Mouse (Mus musculus): ENCODE measurements around the gene Rasgrp1. TPM values are rescaled to one million over a fixed set of nuclear protein-coding genes. Genes with fewer than 3 reads are reported as not detected.

Rasgrp1 gene
- polyA plus RNA-seq (2012; ENCODE audit: insufficient read depth, insufficient read length, low replicate concordance, missing spikeins): 241 and 242 TPM in 2 replicates

DNA sequence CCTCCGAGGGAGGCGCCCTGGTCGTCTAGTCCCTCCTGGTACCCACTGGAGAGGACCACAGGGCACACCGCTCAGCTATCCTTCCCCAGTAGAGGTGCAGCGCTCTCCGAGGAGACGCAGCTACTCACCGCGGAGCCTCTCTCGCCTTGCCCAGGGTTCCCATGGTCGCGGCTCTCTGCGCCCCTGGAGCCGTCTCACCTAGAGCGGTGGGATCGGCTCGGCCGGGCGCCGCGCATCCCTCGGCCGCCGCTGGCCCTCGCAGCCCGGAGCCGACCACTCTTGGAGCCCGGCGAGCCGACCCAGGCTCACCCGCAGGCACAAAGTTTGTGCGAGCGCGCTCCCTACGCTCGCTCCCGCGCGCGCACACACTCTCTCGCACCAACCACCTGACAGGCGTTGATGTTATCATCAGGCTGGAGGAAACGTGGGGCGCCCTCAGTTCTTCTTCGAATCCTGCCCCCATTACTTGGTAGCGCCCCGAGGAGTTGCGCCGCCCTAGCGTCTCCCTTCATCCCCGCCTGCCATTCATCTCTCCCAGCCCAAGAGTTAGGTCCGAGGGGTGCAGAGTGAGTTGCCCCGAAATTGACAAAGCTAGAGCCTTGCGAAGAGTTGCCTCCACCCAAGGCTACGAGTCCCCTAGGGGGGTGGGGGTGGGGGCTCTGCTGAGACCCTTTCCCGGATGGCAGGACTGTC is at the start of gene Rasgrp1:
TSS of gene Rasgrp1 (minus strand) at position 455 of the 693 bp plus-strand sequence.
- peak; percentile 28; the same call in 1 of the 2 replicates for TF ChIP-seq POLR2A (IDR thresholded peaks at IDR 0.05; ENCODE audit: insufficient read depth, low read depth, low read length)
- no peak for TF ChIP-seq CTCF (IDR thresholded peaks at IDR 0.05; ENCODE audit: insufficient read depth, low read depth, low read length)
- Histone ChIP-seq H3K27ac (ENCODE audit: insufficient read depth, low read depth, low read length) (peak within 1 kb of the TSS; percentile 87), H3K4me1 (ENCODE audit: control insufficient read depth, insufficient read depth, low read length) (peaks cover 19% of the 10 kb centered on the region), H3K4me3 (ENCODE audit: insufficient read depth, low read depth, low read length) (peak within 1 kb of the TSS; percentile 85)
- WGBS: 1% methylated on average over 56 of the region's 56 CpGs

GRCm38 (mm10) chr2:117389925-117390892 is 47.4 kb upstream of the Rasgrp1 start:
- no peak overlapping the region for H3K4me3 ChIP-seq (ENCODE audit: insufficient read depth, low read depth, low read length)
- 33% methylated on average over 17 of the region's 17 CpGs for WGBS
- H3K4me1 ChIP-seq (ENCODE audit: control insufficient read depth, insufficient read depth, low read length): peaks cover 15% of the 10 kb centered on the region
- TF ChIP-seq POLR2A (IDR thresholded peaks at IDR 0.05; ENCODE audit: insufficient read depth, low read depth, low read length) (no peak), CTCF (IDR thresholded peaks at IDR 0.05; ENCODE audit: insufficient read depth, low read depth, low read length) (no peak)
- H3K27ac ChIP-seq (ENCODE audit: insufficient read depth, low read depth, low read length): peak overlapping the region; percentile 16; the same call in 1 of the 2 replicates

- peak overlapping the region; percentile 16; the same call in 1 of the 2 replicates for H3K27ac ChIP-seq (ENCODE audit: insufficient read depth, low read depth, low read length)
- WGBS: 68% methylated on average over 3 of the region's 3 CpGs
Observed at GRCm38 (mm10) chr2:117389460-117389859, 46.7 kb upstream of the Rasgrp1 start.

DNA sequence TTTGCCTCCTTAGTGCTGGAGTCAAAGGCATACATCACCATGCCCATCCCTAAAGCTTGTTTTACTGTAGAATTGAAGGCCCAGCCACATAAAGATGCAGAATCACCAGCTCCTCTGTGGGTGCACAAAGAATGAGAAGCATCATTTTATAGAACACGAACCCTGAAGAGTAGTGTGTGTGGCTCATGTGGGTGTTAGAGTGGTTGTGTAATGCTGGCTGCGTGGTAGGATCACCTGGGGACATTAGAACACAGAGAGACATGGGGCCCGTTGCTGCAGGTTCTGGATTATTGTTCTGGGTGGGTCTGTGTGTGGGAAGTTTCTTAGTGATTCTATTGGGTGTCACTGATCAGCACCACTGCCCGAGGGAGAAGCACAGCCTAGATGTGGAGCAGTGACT is 45.3 kb upstream of the Rasgrp1 start:
- 66% methylated on average over 4 of the region's 4 CpGs for WGBS
- peaks cover 15% of the 10 kb centered on the region for H3K4me1 ChIP-seq (ENCODE audit: control insufficient read depth, insufficient read depth, low read length)
- no peak overlapping the region; the same call in 1 of the 2 replicates for H3K27ac ChIP-seq (ENCODE audit: insufficient read depth, low read depth, low read length)
- no peak overlapping the region for H3K4me3 ChIP-seq (ENCODE audit: insufficient read depth, low read depth, low read length)
- TF ChIP-seq CTCF (IDR thresholded peaks at IDR 0.05; ENCODE audit: insufficient read depth, low read depth, low read length) (no peak), POLR2A (IDR thresholded peaks at IDR 0.05; ENCODE audit: insufficient read depth, low read depth, low read length) (no peak)

More at GRCm38 (mm10) chr2:117389460-117389859, 46.7 kb upstream of the Rasgrp1 start:
- Histone ChIP-seq H3K4me1 (ENCODE audit: control insufficient read depth, insufficient read depth, low read length) (peaks cover 15% of the 10 kb centered on the region), H3K4me3 (ENCODE audit: insufficient read depth, low read depth, low read length) (no peak overlapping the region)
- TF ChIP-seq POLR2A (IDR thresholded peaks at IDR 0.05; ENCODE audit: insufficient read depth, low read depth, low read length) (no peak), CTCF (IDR thresholded peaks at IDR 0.05; ENCODE audit: insufficient read depth, low read depth, low read length) (no peak)

- WGBS: 42% methylated on average over 12 of the region's 12 CpGs
- peak overlapping the region; percentile 87 for H3K27ac ChIP-seq (ENCODE audit: insufficient read depth, low read depth, low read length)
- H3K4me1 ChIP-seq (ENCODE audit: control insufficient read depth, insufficient read depth, low read length): peaks cover 15% of the 10 kb centered on the region
- TF ChIP-seq POLR2A (IDR thresholded peaks at IDR 0.05; ENCODE audit: insufficient read depth, low read depth, low read length) (no peak), CTCF (IDR thresholded peaks at IDR 0.05; ENCODE audit: insufficient read depth, low read depth, low read length) (no peak)
- H3K4me3 ChIP-seq (ENCODE audit: insufficient read depth, low read depth, low read length): no peak overlapping the region
Observed at GRCm38 (mm10) chr2:117386981-117387705, 44.3 kb upstream of the Rasgrp1 start.

DNA sequence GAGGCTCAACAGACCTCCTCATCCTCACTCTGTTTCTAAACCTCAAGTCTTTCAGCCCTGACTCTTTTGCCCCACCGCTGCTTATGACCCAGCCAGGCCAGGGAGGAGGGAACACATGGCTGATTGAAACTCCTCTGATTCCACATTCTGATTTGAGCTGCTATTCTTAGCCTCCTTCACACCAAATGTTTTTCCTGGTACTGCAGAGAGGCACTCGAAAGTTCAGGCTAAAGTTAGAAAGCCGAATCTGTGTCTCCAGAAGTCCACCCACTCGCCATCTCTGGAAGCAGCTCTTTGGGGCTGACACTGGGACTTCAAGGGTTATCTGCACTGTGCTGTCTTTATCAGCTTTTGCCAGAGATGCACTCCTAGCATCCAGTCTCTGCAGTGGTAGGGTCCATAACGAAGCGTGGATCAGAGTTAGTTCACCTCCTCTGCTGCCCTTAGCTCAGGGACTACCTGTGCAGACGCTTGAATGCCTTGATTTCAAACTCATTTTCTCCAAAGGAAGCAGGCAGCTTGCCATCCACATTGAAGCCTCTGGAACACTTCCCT is 43.3 kb upstream of the Rasgrp1 start:
- H3K4me1 ChIP-seq (ENCODE audit: control insufficient read depth, insufficient read depth, low read length): peaks cover 20% of the 10 kb centered on the region
- no peak overlapping the region for H3K4me3 ChIP-seq (ENCODE audit: insufficient read depth, low read depth, low read length)
- 28% methylated on average over 7 of the region's 7 CpGs for WGBS
- no peak for TF ChIP-seq CTCF (IDR thresholded peaks at IDR 0.05; ENCODE audit: insufficient read depth, low read depth, low read length)
- H3K27ac ChIP-seq (ENCODE audit: insufficient read depth, low read depth, low read length): peak overlapping the region; percentile 87

DNA sequence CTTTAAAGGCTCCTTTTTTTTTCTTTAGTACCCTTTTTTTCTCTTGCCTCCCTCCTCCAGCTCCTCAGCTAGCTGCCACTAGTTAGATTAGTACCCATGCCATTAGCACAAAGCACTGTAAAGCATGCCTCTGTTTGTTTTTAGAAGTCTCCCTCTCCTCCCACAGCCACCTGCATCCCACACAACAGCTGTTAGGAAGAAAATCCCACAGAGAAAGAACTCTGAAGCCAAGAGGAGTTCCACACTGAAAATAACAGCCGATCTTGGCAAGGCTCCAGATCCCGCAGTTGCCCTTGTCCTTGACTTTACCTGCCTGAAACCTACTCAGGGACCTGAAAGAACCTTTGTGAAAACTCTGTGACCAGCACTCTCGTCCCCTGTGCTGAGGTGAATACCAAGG is 38.5 kb upstream of the Rasgrp1 start:
- Histone ChIP-seq H3K27ac (ENCODE audit: insufficient read depth, low read depth, low read length) (peak overlapping the region; percentile 86), H3K4me1 (ENCODE audit: control insufficient read depth, insufficient read depth, low read length) (peaks cover 11% of the 10 kb centered on the region), H3K4me3 (ENCODE audit: insufficient read depth, low read depth, low read length) (no peak overlapping the region)
- TF ChIP-seq POLR2A (IDR thresholded peaks at IDR 0.05; ENCODE audit: insufficient read depth, low read depth, low read length) (no peak), CTCF (IDR thresholded peaks at IDR 0.05; ENCODE audit: insufficient read depth, low read depth, low read length) (no peak)
- whole genome bisulfite sequencing: 18% methylated on average over 3 of the region's 3 CpGs

DNA sequence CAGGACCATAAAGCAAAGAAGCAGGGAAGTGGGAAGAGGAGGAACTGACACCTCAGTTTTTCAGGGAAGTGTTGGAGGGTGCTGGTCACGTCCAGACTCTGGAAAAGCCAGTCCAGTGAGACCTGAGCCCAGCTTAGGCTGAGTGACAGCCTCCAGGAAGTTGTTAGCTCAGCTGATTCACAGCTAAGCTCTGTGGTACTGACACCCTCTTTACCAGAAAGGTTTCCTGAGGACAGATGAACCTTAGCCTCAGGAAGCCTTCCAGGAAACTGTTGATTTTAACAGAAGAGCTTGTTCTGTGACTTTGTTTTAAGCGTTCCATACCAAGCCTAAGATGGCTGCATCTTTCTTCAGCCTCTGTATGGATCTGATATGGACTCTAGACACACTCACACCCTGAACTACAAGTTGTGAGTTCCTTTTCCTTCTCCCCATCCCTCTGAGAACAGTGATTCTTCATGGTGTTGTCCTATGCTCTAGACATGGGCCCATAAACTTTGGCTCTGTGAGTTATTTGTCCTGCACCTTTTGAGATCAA is 31.6 kb upstream of the Rasgrp1 start:
- TF ChIP-seq CTCF (IDR thresholded peaks at IDR 0.05; ENCODE audit: insufficient read depth, low read depth, low read length): no peak
- no peak for TF ChIP-seq POLR2A (IDR thresholded peaks at IDR 0.05; ENCODE audit: insufficient read depth, low read depth, low read length)
- H3K27ac ChIP-seq (ENCODE audit: insufficient read depth, low read depth, low read length): no peak overlapping the region
- 80% methylated on average over 2 of the region's 2 CpGs for WGBS
- H3K4me3 ChIP-seq (ENCODE audit: insufficient read depth, low read depth, low read length): no peak overlapping the region
- H3K4me1 ChIP-seq (ENCODE audit: control insufficient read depth, insufficient read depth, low read length): 0 out of 2 replicates have a peak, but pooled peaks cover 2% of the 10 kb centered on the region

Measured in olfactory bulb, adult 2 months (tissue).